Mouse (Mus musculus) forebrain, embryonic 14.5 days (tissue): ENCODE data around the gene Mitf. TPM values are rescaled to one million over a fixed set of nuclear protein-coding genes. Genes with fewer than 3 reads are reported as not detected.

Experiments
- ATAC-seq: fragments of 200-750 bp; cut with Nextera tagmentation; 2 replicates; pipeline ENCODE4 v1.8.0; 2017; ENCODE audit warnings: mild to moderate bottlenecking, moderate library complexity
- DNase-seq: peaks from one replicate; pipeline ENCODE4 v3.0.0-alpha.2; 2015; ENCODE audit warnings: low spot score
- H3K27ac ChIP-seq: fragments of 300-500 bp; sonication (generic); 2 replicates; pipeline ENCODE4 v1.5.1; 2014; ENCODE audit warnings: low read depth, mild to moderate bottlenecking, control low read depth, low read length, moderate library complexity
- H3K27me3 ChIP-seq: fragments of 300-500 bp; sonication (generic); replicated peaks from 2 replicates; pipeline ENCODE4 v1.6.1; 2014; ENCODE audit warnings: low read length, control low read depth, mixed read lengths; ENCODE audit not compliant: control insufficient read depth, insufficient read depth
- H3K36me3 ChIP-seq: fragments of 300-500 bp; sonication (generic); 2 replicates; pipeline ENCODE4 v1.6.1; 2014; ENCODE audit warnings: low read length, control low read depth; ENCODE audit not compliant: control insufficient read depth, insufficient read depth
- H3K4me1 ChIP-seq: fragments of 300-500 bp; sonication (generic); 2 replicates; pipeline ENCODE4 v1.6.1; 2014; ENCODE audit warnings: antibody characterized with exemption, low read length, control low read depth; ENCODE audit not compliant: control insufficient read depth, insufficient read depth
- H3K4me2 ChIP-seq: fragments of 300-500 bp; sonication (generic); 2 replicates; pipeline ENCODE4 v1.6.1; 2014; ENCODE audit warnings: mild to moderate bottlenecking, control low read depth, low read length
- H3K4me3 ChIP-seq: fragments of 300-500 bp; sonication (generic); 2 replicates; pipeline ENCODE4 v1.5.1; 2014; ENCODE audit warnings: low read depth, low read length, control low read depth
- H3K9ac ChIP-seq: fragments of 300-500 bp; sonication (generic); 2 replicates; pipeline ENCODE4 v1.6.1; 2014; ENCODE audit warnings: mild to moderate bottlenecking, low read length, control low read depth, moderate library complexity
- H3K9me3 ChIP-seq: fragments of 300-500 bp; sonication (generic); replicated peaks from 2 replicates; pipeline ENCODE4 v1.6.1; 2016; ENCODE audit warnings: low read length, control low read depth, mixed read lengths; ENCODE audit not compliant: control insufficient read depth
- whole genome bisulfite sequencing: fragments of 180-500 bp; shearing (Covaris S2); extraction: QIAGEN DNeasy Blood & Tissue Kit; methylation state at CpG from one replicate; pipeline ENCODE4 v1.1.7; 2014; 5-methylcytosine and 5-hydroxymethylcytosine counted together
- polyA plus RNA-seq: library from polyadenylated mRNA; unstranded; fragments of >200 nt; fragmentation: Nextera tagmentation; extraction: Ambion mirVana; gene quantifications from 2 replicates; pipeline ENCODE4 v1.2.1, GENCODE M21; 2014

The Mitf gene
- polyA plus RNA-seq, 1 experiment from 2014 or later: 1.3 TPM

DNA sequence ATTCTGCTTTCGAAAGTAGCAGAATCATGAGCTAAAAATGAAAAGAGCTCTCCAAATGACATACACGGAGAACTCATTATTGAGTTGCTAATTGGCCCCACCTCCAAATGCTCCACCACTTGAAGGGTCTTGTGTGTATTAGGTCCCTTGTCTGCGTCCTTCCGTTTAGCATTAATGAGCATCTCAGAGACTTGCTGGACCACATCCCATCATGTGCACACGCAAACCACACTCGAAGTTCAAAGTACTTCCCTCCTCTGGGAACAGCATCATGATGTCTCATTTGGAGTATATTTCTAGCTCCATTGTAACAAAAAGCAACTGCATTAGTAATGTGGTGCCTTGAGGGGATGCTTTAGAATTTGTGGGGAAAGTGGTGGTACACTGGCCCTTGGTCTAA, 24.6 kb upstream of the Mitf start:
- Histone ChIP-seq H3K36me3 (no peaks in the 10 kb centered on the region), H3K4me1 (no peaks in the 10 kb centered on the region), H3K4me2 (no peak overlapping the region), H3K27me3 (no peaks in the 10 kb centered on the region), H3K9ac (no peak overlapping the region), H3K9me3 (no peaks in the 10 kb centered on the region), H3K27ac (no peak overlapping the region), H3K4me3 (no peak overlapping the region)
- ATAC-seq (no peak), DNase-seq (peak; percentile 63)
- 20% methylated on average over 6 of the region's 6 CpGs for WGBS

DNA sequence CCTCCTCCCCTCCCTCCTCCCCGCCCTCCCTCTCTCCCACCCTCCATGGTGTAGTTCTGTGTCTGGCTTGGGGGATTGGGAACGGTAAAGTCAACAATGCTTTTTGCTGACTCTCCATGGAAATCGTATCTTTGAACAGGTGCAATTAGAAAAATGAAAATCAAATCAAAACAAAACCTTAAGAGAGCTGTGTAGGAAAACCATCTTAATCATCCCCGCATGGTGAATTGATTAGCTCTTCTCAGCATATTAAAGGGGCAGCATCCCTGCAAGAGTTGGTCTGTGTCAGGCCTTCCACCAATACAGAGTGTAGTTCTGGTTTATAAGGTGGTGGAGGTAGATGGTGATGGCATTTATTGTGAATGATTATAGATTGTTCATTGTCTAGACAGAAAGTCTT, 20.0 kb upstream of the Mitf start:
- H3K4me2 ChIP-seq: no peak overlapping the region
- H3K27me3 ChIP-seq: no peaks in the 10 kb centered on the region
- H3K4me1 ChIP-seq: no peaks in the 10 kb centered on the region
- no peaks in the 10 kb centered on the region for H3K9me3 ChIP-seq
- H3K9ac ChIP-seq: no peak overlapping the region
- 79% methylated on average over 4 of the region's 4 CpGs for WGBS
- ATAC-seq (no peak), DNase-seq (no peak)
- H3K4me3 ChIP-seq: no peak overlapping the region
- no peaks in the 10 kb centered on the region for H3K36me3 ChIP-seq
- H3K27ac ChIP-seq: no peak overlapping the region

DNA sequence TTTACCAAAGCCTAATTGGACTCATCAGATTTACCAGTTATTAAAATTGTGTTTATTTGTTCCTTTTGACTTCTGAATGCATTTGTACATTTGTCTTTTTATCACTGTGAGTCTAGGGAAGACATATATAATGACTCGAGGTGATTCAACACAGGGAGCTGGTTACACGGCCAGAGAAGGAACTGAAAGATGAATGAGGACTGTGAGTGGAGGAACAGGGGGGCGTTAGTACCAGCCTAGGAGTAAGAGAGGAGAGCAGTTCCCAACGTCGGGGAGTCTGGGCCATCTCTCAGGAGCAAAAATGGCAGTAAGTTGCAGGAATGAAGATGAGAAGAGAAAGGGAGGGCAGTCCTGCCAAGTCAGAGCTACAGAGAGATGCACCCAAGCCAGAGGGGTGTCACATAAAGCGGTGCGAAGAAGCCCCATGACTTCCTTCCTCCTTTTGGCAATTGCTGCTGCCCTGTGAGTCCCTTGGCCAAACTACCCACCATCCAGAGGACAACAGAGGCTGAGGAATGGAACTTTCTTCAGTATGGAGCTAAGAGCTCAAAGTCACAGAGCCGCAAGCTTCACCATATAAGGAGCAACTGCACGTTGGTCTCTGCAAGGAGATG, 18.4 kb upstream of the Mitf start:
- Histone ChIP-seq H3K9me3 (no peaks in the 10 kb centered on the region), H3K27ac (no peak overlapping the region), H3K4me3 (no peak overlapping the region), H3K36me3 (no peaks in the 10 kb centered on the region), H3K4me1 (no peaks in the 10 kb centered on the region), H3K27me3 (no peaks in the 10 kb centered on the region), H3K9ac (no peak overlapping the region), H3K4me2 (no peak overlapping the region)
- 86% methylated on average over 9 of the region's 9 CpGs for WGBS
- no peak for DNase-seq
- no peak for ATAC-seq

DNA sequence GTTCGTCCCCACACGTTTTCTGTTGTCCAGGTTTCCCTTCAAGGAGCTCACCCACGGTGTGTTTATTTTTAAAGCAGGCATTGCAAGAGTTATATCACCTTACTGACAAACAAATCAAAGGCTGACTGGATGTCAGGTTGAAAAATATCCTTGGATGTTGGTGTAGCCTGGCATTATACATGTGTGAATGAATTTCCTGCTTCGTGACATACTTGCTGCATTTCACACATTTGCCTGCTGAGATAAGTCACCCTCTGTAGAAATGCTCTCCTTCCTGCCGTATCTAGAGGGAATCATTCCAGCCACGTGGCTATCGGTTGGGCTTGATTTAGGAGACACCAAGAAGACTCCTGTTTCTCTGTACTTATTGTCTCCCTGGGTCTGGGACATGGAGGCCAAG, 17.2 kb upstream of the Mitf start:
- Histone ChIP-seq H3K36me3 (no peaks in the 10 kb centered on the region), H3K4me1 (no peaks in the 10 kb centered on the region), H3K4me3 (no peak overlapping the region), H3K27ac (no peak overlapping the region), H3K27me3 (no peaks in the 10 kb centered on the region), H3K9me3 (no peaks in the 10 kb centered on the region), H3K4me2 (no peak overlapping the region), H3K9ac (no peak overlapping the region)
- WGBS: 90% methylated on average over 7 of the region's 7 CpGs
- ATAC-seq (no peak), DNase-seq (no peak)

DNA sequence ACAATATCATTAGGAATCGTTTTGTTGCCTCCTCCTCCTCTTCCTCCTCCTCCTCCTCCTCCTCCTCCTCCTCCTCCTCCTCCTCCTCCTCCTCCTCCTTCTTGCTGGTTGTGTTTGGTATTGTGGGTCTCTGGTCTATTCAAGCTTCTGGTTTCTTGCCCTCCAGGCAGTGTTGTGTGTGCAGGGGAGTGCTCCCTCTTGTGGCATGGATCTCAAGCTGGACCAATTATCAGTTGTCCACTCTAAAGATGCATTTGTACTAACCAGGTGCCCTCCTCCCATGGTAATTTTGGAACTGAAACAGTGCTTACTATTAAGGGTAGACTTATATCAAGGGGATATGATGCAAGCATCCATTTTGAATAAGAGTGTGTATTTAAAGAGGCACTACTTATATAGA, 14.7 kb upstream of the Mitf start:
- Histone ChIP-seq H3K4me2 (no peak overlapping the region), H3K27me3 (no peaks in the 10 kb centered on the region), H3K9me3 (no peaks in the 10 kb centered on the region), H3K4me3 (no peak overlapping the region), H3K9ac (no peak overlapping the region), H3K4me1 (no peaks in the 10 kb centered on the region), H3K27ac (no peak overlapping the region), H3K36me3 (no peaks in the 10 kb centered on the region)
- no peak for ATAC-seq
- WGBS: 88% methylated on average over 1 of the region's 1 CpGs
- DNase-seq: no peak

DNA sequence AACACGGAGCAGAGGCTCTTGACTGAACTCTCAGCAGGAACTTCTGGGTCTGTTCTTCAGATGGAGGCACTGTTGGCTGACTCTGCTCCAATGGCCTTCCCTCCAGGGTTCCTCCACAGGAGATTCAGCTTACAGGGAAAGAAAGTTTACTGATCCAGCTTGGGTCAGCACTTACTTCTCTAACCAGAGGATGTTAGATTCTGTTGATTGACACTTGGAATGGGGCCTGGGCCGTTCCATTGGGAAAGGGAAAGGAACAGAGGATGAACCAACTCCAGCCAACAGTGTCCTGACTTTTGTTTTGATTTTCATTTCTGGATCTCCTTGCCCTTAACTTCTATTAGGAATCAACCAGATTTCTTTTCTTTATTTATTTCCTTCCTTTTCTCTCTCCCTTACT, 11.7 kb upstream of the Mitf start:
- Histone ChIP-seq H3K4me3 (no peak overlapping the region), H3K4me1 (no peaks in the 10 kb centered on the region)
- WGBS: 54% methylated on average over 2 of the region's 2 CpGs

DNA sequence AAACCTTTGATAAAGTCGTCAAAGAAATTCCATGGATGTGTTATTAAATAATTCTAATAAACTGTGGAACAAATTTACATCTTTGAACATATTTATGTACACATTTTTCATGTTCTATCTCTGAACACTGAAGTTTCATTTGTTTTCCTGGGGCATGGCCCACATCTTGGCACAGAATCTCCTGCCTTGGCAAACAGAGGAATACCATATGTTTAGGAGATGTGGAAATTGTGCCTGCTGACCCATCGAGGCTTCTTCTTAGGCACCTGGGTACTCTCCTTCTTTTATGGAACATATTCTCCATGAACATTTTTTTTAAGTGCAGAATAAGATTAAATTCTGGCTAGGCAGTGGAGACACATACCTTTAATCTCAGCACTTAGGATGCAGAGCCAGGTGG, 6.2 kb upstream of the Mitf start:
- ATAC-seq (no peak), DNase-seq (no peak)
- Histone ChIP-seq H3K9me3 (no peaks in the 10 kb centered on the region), H3K27me3 (no peaks in the 10 kb centered on the region), H3K4me3 (no peak overlapping the region), H3K27ac (no peak overlapping the region), H3K4me2 (no peak overlapping the region), H3K9ac (no peak overlapping the region), H3K36me3 (no peaks in the 10 kb centered on the region), H3K4me1 (no peaks in the 10 kb centered on the region)
- 65% methylated on average over 2 of the region's 2 CpGs for whole genome bisulfite sequencing

More for the DNA sequence above, 11.7 kb upstream of the Mitf start:
- no peaks in the 10 kb centered on the region for H3K9me3 ChIP-seq
- H3K27ac ChIP-seq: no peak overlapping the region
- no peaks in the 10 kb centered on the region for H3K36me3 ChIP-seq
- H3K27me3 ChIP-seq: no peaks in the 10 kb centered on the region
- no peak overlapping the region for H3K4me2 ChIP-seq
- H3K9ac ChIP-seq: no peak overlapping the region
- ATAC-seq (no peak), DNase-seq (no peak)

DNA sequence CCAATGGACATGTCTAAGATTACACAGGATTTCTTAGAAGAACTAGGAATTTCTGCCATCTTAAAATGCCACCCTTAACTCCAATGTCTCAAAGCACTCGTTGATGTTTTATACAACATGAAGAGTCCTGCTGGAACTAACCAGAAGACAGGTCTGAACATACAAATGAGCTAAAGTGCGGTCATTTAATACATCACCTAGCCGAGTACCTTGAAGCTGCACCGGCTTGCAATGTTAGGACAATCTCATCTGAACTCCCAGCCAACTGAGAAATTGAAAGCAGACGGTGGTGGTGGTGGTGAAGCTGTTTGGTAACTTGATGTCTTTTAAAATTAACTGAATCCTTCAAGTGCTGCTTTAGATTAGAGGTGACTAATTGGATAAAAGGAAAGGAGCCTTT, 801 bp upstream of the Mitf start:
- Histone ChIP-seq H3K9ac (peak overlapping the region; percentile 60; the same call in 1 of the 2 replicates), H3K27ac (no peak overlapping the region), H3K36me3 (no peaks in the 10 kb centered on the region), H3K4me3 (peak overlapping the region; percentile 62), H3K27me3 (peaks cover 6% of the 10 kb centered on the region; the same call in 1 of the 2 replicates), H3K4me2 (peak overlapping the region; percentile 100), H3K9me3 (no peaks in the 10 kb centered on the region), H3K4me1 (peaks cover 3% of the 10 kb centered on the region; the same call in 1 of the 2 replicates)
- WGBS: 53% methylated on average over 5 of the region's 5 CpGs
- ATAC-seq: no peak
- DNase-seq: no peak

DNA sequence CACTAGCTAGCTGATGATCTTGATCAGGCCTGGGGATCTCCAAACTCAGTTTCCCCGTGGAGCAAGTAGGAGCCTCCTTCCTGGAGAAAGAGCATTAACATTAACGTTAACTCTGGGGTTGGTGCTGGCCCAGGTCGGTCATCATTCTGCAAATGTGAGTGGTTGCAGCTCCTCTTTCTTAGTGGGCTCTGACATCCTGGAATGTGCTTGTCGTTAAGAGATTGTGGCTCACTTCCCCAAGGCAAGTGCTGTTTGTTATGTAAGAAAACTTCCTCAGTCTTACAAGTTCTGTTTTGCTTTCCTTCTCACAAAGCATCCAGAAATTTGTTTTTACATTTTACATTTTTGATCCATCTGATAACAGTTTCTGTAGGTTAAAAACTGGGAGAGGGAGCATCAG, 7.3 kb downstream of the Mitf start:
- H3K27me3 ChIP-seq: no peaks in the 10 kb centered on the region; the same call in 1 of the 2 replicates
- H3K4me3 ChIP-seq: no peak overlapping the region
- H3K27ac ChIP-seq: no peak overlapping the region
- H3K36me3 ChIP-seq: no peaks in the 10 kb centered on the region
- ATAC-seq: no peak
- H3K4me1 ChIP-seq: no peaks in the 10 kb centered on the region
- no peak overlapping the region for H3K4me2 ChIP-seq
- WGBS: 81% methylated on average over 4 of the region's 4 CpGs
- H3K9ac ChIP-seq: no peak overlapping the region
- no peak for DNase-seq
- H3K9me3 ChIP-seq: no peaks in the 10 kb centered on the region
